Mouse (Mus musculus) brain, embryonic 14.5 days (tissue): ENCODE measurements around the gene Uri1. TPM values are rescaled to one million over a fixed set of nuclear protein-coding genes. Genes with fewer than 3 reads are reported as not detected.
A peak's percentile ranks its signal among the peaks of the same experiment; 100 is the strongest.

Experiments
- DNase-seq: peaks from one replicate; pipeline ENCODE4 v3.0.0-alpha.2; 2011; ENCODE audit warnings: low read depth
- CTCF ChIP-seq: fragments of 200-500 bp; IDR thresholded peaks from 2 replicates; pipeline ENCODE4 v1.5.1; 2012; ENCODE audit warnings: inconsistent platforms, mild to moderate bottlenecking, moderate library complexity, borderline replicate concordance; ENCODE audit not compliant: insufficient read depth, insufficient read length; ENCODE audit errors: extremely low read depth
- POLR2A ChIP-seq: fragments of 200-500 bp; IDR thresholded peaks from 2 replicates; pipeline ENCODE4 v1.6.1; 2012; ENCODE audit warnings: mild to moderate bottlenecking, inconsistent platforms, borderline replicate concordance; ENCODE audit not compliant: poor library complexity, insufficient read depth, insufficient read length, severe bottlenecking; ENCODE audit errors: extremely low read depth
- polyA plus RNA-seq: library from polyadenylated mRNA; depleted of rRNA; stranded (reverse); fragments of >200 nt; gene quantifications from 2 replicates; pipeline ENCODE4 v1.2.3, GENCODE M21; 2012

Gene Uri1
- polyA plus RNA-seq, 1 experiment = 24.2 TPM

- no peak for DNase-seq
- TF ChIP-seq POLR2A = no peak
- TF ChIP-seq CTCF = no peak
These were observed 15.0 kb downstream of the Uri1 start for GRCm38 (mm10) chr7:38008359-38008758.

DNA sequence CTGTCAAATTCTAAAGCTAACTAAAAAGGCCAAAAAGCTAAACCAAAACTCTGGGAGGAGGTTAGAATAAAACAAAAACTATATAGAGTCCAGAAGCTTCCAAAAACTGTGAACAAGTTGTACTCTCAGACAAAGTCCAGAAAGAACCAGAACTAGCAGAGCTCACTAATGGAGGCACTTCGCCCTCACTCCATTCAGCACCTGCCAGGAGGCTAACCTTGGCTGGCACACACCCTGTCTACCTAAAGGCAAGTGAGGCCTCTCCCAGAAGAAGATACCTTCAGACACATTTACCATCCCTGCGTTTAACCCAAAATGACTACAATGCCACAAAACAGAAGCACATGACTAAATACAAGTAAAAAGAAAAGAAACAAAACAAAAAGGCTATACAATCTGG, 20.9 kb downstream of the Uri1 start:
- no peak for TF ChIP-seq CTCF
- TF ChIP-seq POLR2A = no peak
- DNase-seq = no peak

- peak; percentile 26 for DNase-seq
- TF ChIP-seq CTCF (peak; percentile 46; the same call in 1 of the 2 replicates), POLR2A (no peak)
These were observed 23.7 kb downstream of the Uri1 start for GRCm38 (mm10) chr7:37999691-38000090.

- TF ChIP-seq CTCF = no peak
- no peak for TF ChIP-seq POLR2A
- DNase-seq = no peak
These were observed 30.5 kb downstream of the Uri1 start for GRCm38 (mm10) chr7:37992861-37993260.

- DNase-seq = no peak
- TF ChIP-seq POLR2A = no peak
These were observed 38.5 kb downstream of the Uri1 start for GRCm38 (mm10) chr7:37984866-37985265.

DNA sequence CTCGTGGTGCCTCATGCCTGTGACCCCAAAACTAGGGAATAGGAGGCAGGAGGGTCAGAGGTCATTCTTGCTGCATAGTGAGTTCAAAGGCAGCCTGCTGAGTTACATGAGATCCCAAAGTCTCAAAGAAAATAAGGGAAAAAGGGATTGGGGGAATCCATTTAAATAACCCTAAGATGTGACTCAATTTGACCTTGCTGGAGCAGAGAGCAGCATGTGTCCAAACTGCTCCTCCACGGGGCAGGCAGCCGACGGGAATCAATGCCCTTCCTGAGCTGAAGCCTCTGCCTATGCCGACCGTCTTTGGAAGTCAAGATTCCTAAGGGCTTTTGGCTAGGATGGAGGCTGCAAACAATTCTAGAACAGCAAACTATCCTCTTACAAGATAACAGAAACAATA, 39.9 kb downstream of the Uri1 start:
- no peak for TF ChIP-seq POLR2A
- DNase-seq = no peak

DNA sequence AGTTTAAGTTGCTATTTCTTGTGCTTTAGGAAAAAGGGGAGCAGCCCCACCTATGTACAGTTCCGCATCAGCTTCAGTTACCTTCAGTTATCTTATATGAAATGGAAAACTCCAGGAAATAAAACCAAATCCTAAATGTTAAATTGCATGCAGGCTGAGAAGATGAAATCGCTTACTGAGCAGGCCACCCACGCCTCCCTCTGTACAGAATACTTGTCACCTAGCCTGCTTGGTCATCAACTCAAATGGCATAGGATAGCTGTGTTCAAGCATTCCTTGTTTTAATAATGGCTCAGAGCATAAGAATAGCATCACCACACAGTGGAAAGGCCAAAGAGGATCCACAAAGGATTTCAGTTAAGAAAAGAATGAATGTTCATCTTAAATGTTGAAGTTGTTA, 43.6 kb downstream of the Uri1 start:
- TF ChIP-seq POLR2A = no peak
- no peak for TF ChIP-seq CTCF

DNA sequence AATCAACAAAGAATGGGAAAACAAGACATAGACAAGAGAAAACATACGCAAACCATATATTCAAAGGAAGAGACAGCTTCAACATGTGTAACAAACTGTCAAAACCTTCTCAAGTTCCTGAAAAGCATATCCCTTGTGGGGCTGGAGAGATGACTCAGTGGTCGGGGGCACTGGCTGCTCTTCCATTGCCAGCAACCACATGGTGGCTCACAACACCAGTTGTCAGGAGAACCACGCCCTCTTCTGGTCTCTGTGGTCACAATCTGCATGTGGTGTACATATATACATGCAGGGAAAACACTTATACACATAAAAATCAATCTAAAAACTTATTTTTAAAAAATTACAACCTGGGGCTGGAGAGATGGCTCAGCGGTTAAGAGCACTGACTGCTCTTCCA, 44.9 kb downstream of the Uri1 start:
- no peak for DNase-seq
- TF ChIP-seq POLR2A (no peak), CTCF (no peak)

More for the DNA sequence above, 43.6 kb downstream of the Uri1 start:
- no peak for DNase-seq

DNA sequence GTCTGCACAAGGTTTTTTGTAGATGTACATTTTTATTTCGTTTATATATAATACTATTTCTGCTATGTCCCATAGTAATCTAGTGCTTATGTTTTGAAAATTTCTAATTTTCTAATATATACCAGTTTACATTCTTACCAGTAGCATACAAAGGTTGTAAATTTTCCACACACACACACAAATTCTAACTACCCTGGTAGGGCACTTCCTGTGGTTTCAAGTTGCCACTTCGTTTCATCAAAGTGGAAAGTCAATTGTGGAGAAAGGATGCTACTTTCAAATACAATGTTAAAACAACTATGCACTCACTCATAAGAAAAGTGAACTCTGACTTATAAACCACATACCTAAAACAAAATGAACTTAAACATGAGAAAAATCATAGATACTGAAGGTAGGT, 45.7 kb downstream of the Uri1 start:
- no peak for TF ChIP-seq CTCF
- TF ChIP-seq POLR2A = no peak
- no peak for DNase-seq

- no peak for DNase-seq
- no peak for TF ChIP-seq CTCF
- no peak for TF ChIP-seq POLR2A
These were observed 50.3 kb downstream of the Uri1 start for GRCm38 (mm10) chr7:37972999-37973555.

GRCm38 (mm10) chr7:37972571-37972970, 50.8 kb downstream of the Uri1 start:
- TF ChIP-seq CTCF (peak; percentile 48; the same call in 1 of the 2 replicates), POLR2A (no peak)
- peak; percentile 79 for DNase-seq

DNA sequence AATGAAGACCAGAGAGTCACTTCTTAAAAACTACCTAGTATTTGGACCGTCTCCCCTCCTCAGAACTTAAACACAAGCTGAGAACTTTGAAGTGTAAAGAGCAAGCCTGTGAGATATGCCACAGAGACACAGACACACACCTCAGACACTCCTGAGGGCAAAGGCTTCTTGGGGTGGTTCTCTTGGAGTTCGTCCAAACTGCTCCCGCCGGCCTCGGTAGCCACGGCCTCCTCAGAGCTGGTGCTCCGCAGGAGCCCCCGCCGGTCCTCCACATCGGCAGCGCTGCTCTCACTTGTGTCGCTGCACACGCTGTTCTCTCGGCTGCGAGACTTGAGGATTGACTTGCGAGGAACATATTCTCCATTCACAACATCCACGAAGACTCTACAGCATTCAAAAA, 61.0 kb downstream of the Uri1 start:
- DNase-seq = no peak
- TF ChIP-seq CTCF (no peak), POLR2A (no peak)
